Mouse (Mus musculus) monocyte, adult 5-6 weeks (primary cell): Measurements from ENCODE around the gene Otud7b. TPM values are rescaled to one million over a fixed set of nuclear protein-coding genes. Genes with fewer than 3 reads are reported as not detected.

ENCODE experiments used
- ATAC-seq: fragments of 153-309, 156-312 bp; replicated peaks from 2 replicates; pipeline ENCODE4 v1.8.0; 2017; ENCODE audit warnings: mild to moderate bottlenecking; ENCODE audit not compliant: low TSS enrichment, insufficient number of reproducible peaks, severe bottlenecking, poor library complexity, low FRiP score
- total RNA-seq: library from RNA; stranded (forward); fragments of 200-1000, 200-491, 200-594 nt; gene quantifications from 3 replicates; pipeline ENCODE4 v1.2.3, GENCODE M21; 2017

Gene Otud7b
- total RNA-seq = 12.5 to 26.2 TPM (median 17.1 TPM) in 3 replicates

DNA sequence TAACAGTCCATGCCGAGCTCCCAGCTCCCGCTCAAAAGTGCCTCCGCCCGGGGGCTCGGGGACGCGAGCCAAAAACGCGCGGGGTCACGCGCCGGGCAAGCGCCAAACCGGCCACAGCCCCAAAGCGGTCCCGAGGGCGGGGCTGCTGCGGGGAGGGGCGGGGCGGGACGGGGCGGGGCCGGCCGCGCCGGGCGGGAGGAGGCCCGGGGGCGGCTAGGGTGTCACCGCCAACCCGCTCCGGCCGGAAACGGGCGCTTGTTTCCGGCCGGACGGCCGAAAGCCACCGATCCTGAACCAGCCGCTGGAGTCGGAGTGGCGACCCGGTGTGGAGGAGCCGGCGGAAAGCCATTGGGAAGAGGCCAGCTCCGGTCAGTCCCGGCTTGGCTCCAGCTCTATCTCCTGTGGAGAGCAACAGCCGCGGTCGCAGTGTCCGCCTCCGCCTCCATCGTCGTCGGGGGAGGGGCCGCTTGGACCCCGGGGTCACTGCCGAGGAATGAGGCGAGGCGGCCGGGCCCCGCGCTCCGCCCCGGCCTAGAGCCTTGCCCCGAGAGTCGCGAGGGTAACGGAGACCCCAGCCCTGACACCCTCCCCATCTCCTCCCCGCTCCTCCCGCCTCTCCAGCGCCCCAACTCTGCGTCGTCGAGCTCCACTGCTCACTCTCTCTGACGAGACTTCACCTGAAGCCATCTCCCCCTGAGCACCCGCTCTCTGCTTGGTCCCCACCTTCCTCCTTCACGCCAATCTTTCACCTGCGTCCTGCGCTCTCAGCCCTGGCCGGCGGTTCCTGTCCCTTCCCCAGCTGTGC, at the start of gene Otud7b:
TSS of gene Otud7b (plus strand) at position 267 of the 805 bp plus-strand sequence.
- ATAC-seq = peak; percentile 19

DNA sequence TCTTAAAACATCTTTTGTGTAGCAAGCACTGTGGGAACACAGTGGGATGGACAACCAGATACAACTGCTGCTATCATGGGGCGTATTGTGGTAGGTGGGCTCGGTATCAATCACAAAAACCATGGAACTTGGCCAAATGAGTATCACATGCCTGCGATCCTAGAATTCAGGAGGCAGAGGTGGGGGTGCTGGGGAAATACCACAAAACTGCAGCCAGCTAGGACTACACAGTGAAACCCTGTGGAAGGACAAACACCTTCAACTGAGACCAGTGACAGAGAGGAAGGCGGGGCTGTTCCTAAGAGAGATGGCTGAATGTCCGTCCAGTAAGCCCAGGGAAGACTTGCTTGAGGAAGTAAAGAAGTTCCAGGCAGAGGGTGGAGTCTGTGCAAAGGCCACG, 49.0 kb upstream of the Otud7b start:
- ATAC-seq = no peak

- no peak for ATAC-seq
Observed at GRCm38 (mm10) chr3:96056031-96056430, 48.3 kb upstream of the Otud7b start.

GRCm38 (mm10) chr3:96057747-96058204, 46.6 kb upstream of the Otud7b start:
- peak; percentile 89 for ATAC-seq

DNA sequence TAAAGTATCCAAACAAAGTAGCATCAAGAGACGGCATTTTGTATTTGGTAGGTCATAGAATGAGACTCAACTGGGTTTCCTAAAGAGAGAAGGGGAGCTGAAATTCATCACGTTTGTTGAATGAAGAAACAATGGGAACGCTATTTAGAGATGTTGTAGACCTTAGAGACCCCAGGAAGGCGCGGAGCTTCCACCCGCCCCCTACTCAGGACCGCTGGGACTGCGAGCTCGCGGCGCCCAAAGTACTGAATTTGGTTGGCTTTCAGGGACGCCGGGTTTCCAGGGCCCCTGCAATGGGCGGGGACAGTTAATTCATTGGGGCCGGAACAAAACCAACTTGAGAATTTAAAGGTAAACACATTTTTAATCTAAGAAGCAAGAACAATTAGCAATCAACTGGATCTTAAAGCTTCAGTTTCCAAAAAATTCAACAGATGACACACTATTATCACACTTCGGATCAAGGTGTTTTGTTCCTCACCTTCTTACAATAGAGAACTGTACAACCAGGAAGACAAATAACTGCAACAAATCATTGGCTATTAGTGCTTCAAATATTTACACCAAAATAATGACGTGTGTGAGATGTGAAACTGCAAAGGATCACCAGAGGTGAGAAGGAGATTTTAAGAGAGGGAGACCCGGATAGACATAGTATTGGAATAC, 46.0 kb upstream of the Otud7b start, which contains the start of gene Vps45:
TSS of gene Vps45 (minus strand) at position 236 of the 666 bp plus-strand sequence.
- 0 out of 2 replicates have a peak, but pooled peaks have one; percentile 32 for ATAC-seq

GRCm38 (mm10) chr3:96060146-96060545, 44.2 kb upstream of the Otud7b start:
- ATAC-seq = no peak

GRCm38 (mm10) chr3:96063299-96063698, 41.0 kb upstream of the Otud7b start:
- no peak for ATAC-seq

- ATAC-seq = no peak
Observed at GRCm38 (mm10) chr3:96064217-96064616, 40.1 kb upstream of the Otud7b start.

- ATAC-seq = no peak
Observed at GRCm38 (mm10) chr3:96065147-96065546, 39.2 kb upstream of the Otud7b start.

DNA sequence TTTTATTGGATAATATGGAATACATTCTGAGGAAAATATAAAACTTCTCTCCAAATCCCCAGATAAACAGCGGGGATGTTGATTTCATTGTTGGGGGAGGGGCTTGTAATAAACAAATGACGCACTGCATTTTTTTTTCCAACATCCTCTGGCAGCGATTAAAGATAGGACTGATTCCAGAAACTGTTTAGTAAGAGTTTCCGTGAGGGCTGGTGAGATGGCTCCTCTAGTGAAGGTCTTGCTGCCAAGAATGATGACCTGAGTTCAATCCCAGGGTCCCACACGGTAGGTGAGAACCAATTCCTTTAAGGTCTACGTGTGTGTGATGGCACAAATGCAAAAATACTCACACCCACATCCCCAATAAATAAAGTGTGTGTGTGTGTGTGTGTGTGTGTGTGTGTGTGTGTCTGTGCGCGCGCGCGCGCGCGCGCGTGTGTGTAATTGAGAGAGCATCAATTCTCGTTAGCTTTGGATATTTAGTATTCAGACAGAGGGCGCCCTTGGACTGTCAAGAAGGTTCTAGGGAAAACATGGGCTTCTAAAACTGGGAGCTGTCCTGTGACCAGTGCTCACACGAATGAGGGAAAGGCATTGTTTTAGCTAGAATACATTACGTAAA, 38.5 kb upstream of the Otud7b start:
- ATAC-seq = peak; percentile 53; the same call in 1 of the 2 replicates

DNA sequence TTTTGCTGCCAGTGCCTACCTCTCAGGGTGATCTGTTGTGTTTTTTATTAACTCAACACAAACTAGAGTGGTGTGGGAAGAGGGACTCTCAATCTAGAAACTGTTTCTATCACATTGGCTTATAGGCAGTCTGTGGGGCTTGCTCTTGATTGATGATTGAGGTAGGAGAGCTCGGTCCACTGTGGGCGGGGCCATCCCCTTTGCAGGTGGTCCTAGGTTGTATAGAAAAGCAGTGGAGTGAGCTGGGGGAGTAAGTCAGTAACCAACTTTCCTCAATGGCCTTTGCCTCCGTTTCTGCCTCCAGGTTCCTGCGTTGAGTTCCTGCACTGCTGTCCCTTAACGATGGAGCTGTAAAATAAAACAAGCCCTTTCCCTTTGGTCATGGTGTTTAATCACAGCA, 37.6 kb upstream of the Otud7b start:
- ATAC-seq = no peak

- no peak for ATAC-seq
Observed at GRCm38 (mm10) chr3:96069046-96069445, 35.3 kb upstream of the Otud7b start.

- no peak for ATAC-seq
Observed at GRCm38 (mm10) chr3:96069542-96069941, 34.8 kb upstream of the Otud7b start.

- ATAC-seq = no peak
Observed at GRCm38 (mm10) chr3:96070241-96070640, 34.1 kb upstream of the Otud7b start.

- no peak for ATAC-seq
Observed at GRCm38 (mm10) chr3:96072921-96073486, 31.3 kb upstream of the Otud7b start.

DNA sequence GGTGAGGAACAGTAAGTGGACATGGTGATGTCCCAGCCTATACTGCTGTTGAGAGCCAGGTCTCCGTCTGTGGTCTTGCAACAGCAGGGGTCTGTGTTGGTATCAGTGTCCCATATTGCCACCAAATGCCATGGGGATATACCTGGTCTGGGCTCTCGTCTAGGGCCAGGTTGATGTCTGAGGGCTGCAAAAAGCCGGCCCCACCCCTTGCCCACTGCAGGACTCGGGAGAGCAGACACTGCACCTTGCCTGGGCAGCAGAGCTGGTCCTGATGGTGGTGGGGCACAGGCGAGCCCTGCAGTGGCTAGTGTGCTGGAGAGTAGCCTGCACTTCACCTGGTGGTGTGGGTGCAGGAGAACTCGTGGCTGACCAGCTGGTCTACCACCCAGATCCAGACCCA, 26.3 kb upstream of the Otud7b start:
- ATAC-seq = 0 out of 2 replicates have a peak, but pooled peaks have one; percentile 22

DNA sequence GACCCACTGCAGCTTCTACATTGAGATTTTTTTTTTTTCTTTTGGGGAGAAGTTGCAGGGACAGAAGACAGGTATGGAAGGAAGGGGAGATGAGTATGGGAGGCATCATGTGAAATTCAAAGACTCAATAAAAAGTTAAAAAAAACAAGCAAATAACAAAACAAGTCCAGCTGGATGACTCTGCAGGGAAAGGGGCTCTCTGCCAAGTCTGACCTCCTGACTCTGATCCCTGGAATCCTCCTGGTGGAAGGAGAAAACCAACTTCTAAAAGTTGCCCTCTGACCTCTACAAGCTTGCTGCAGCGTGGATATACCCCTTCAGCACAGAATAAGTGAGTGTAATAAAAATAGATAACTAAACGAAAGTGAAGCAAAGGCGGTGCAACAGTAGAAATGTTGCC, 25.6 kb upstream of the Otud7b start:
- ATAC-seq = no peak

- 0 out of 2 replicates have a peak, but pooled peaks have one; percentile 61 for ATAC-seq
Observed at GRCm38 (mm10) chr3:96081006-96081405, 23.3 kb upstream of the Otud7b start.

GRCm38 (mm10) chr3:96081650-96082049, 22.7 kb upstream of the Otud7b start:
- no peak for ATAC-seq
